Mouse (Mus musculus) lung, postnatal 4 days (tissue): ENCODE results near the gene Slu7.

ENCODE experiments used
- DNase-seq, 2 experiments: peaks; one replicate each; pipeline ENCODE4 v3.0.0; 2021

Slu7 gene

GRCm38 (mm10) chr11:43433254-43434023 lies at the start of gene Slu7:
Gene Slu7 (plus strand): TSS chr11:43433744.
- peak; percentile 80 to 85 for DNase-seq

- DNase-seq = peak; percentile 76 to 80
These were observed 48.4 kb upstream of the Slu7 start for GRCm38 (mm10) chr11:43385055-43385649.

GRCm38 (mm10) chr11:43385716-43386115 lies 47.8 kb upstream of the Slu7 start:
- no peak for DNase-seq

- DNase-seq = no peak
These were observed 46.3 kb upstream of the Slu7 start for GRCm38 (mm10) chr11:43387004-43387880.

- DNase-seq = no peak
These were observed 45.1 kb upstream of the Slu7 start for GRCm38 (mm10) chr11:43388122-43389097.

- DNase-seq = no peak
These were observed 44.4 kb upstream of the Slu7 start for GRCm38 (mm10) chr11:43389118-43389517.

- no peak for DNase-seq
These were observed 40.8 kb upstream of the Slu7 start for GRCm38 (mm10) chr11:43392757-43393156.

GRCm38 (mm10) chr11:43393325-43393724 lies 40.2 kb upstream of the Slu7 start:
- no peak for DNase-seq

- no peak for DNase-seq
These were observed 38.2 kb upstream of the Slu7 start for GRCm38 (mm10) chr11:43395073-43395948.

GRCm38 (mm10) chr11:43396246-43396645 lies 37.3 kb upstream of the Slu7 start:
- no peak for DNase-seq

- DNase-seq = no peak
These were observed 36.9 kb upstream of the Slu7 start for GRCm38 (mm10) chr11:43396672-43397071.

GRCm38 (mm10) chr11:43399297-43399696 lies 34.2 kb upstream of the Slu7 start:
- no peak for DNase-seq

GRCm38 (mm10) chr11:43400131-43400530 lies 33.4 kb upstream of the Slu7 start:
- no peak for DNase-seq

GRCm38 (mm10) chr11:43404150-43404807 lies 29.3 kb upstream of the Slu7 start:
- DNase-seq = no peak

GRCm38 (mm10) chr11:43408888-43409287 lies 24.7 kb upstream of the Slu7 start:
- DNase-seq = no peak

- no peak for DNase-seq
These were observed 23.3 kb upstream of the Slu7 start for GRCm38 (mm10) chr11:43410291-43410690.

GRCm38 (mm10) chr11:43411413-43411812 lies 22.1 kb upstream of the Slu7 start:
- DNase-seq = peak; percentile 55 to 84

GRCm38 (mm10) chr11:43412771-43413451 lies 20.6 kb upstream of the Slu7 start:
- DNase-seq = peak; percentile 41 to 84

- DNase-seq = no peak
These were observed 16.3 kb upstream of the Slu7 start for GRCm38 (mm10) chr11:43417201-43417600.

GRCm38 (mm10) chr11:43424386-43424785 lies 9.2 kb upstream of the Slu7 start:
- DNase-seq = no peak
